Mouse (Mus musculus) liver, adult (tissue): ENCODE data around the gene Pigo.

ENCODE experiments used
- GATA4 ChIP-seq: IDR thresholded peaks from 2 replicates; pipeline ENCODE4 v1.6.1; 2014; ENCODE audit warnings: mild to moderate bottlenecking, low read length; ENCODE audit not compliant: insufficient replicate concordance

The Pigo gene

DNA sequence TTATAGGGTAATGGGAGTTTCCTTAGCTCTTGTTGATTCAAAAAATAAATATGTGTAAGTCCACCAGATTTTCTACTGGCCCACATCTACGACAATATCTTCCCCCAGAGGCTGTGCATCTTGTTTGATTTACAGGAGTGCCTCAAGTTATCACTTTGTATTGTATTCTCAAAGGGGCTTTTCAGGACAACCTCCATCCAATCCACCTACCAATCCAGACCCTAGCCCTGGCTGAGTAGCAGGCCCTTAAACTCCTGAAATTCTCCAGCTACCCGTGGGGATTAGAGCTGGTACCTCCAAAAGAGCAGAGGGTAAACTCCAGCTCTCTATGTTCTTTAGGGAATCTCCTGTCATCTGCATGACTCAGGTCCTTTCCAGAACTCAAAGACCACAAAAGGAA lies 27.6 kb downstream of the Pigo start:
- no peak for TF ChIP-seq GATA4

DNA sequence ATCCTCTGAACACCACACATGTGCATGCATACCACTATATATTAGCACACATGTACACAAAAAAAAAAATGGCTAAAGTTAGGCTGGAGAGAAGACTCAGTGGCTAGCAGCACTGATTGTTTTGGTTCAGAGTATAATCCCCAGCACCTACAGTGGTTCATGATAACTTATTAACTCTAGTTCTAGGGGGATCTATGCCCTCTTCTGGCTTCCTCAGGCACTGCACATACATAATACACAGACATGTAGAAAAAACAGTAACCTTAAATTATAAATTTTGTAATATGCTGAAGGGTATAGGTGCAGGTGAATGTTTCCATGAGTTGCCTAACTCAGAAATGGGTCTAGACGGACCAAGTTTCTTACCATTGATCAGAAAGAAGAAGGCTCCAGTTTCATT lies 37.3 kb downstream of the Pigo start:
- no peak for TF ChIP-seq GATA4

DNA sequence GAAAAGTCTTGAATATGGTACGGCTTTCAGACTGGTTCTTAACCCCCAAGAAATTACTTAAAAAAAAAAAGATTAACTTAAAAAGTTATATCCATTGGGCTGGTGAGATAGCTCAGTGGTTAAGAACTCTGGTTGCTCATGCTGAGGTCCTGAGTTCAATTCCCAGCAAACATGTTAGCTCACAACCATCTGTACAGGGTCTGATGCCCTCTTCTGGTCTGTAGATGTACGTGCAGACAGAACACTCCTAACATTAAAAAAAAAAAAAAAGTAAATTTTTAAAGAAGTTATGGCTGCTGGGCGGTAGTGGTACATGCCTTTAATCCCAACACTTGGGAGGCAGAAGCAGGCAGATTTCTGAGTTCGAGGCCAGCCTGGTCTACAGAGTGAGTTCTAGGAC lies 47.6 kb downstream of the Pigo start:
- no peak for TF ChIP-seq GATA4

DNA sequence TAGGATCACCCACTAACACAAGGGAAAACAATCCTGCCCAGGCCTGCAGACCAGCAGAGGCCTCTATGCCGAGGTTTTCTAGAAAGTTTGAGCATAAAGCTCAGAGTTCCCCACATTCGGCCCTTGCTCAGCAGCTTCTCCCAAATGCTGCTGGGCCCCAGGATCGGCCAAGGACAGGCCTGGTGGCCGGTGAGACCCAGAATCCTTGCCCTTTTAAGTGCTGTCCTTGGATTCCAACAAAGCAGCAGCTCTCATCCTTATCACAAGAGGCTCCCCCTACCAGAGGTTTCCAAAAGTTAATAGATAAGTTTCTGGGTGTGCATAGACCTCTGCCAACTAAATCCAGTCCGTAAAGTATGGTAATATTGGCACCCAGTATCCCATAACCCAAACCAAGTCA lies 51.8 kb downstream of the Pigo start:
- no peak for TF ChIP-seq GATA4

- no peak for TF ChIP-seq GATA4
Measured at GRCm38 (mm10) chr4:42972952-42973351, 52.7 kb downstream of the Pigo start.

DNA sequence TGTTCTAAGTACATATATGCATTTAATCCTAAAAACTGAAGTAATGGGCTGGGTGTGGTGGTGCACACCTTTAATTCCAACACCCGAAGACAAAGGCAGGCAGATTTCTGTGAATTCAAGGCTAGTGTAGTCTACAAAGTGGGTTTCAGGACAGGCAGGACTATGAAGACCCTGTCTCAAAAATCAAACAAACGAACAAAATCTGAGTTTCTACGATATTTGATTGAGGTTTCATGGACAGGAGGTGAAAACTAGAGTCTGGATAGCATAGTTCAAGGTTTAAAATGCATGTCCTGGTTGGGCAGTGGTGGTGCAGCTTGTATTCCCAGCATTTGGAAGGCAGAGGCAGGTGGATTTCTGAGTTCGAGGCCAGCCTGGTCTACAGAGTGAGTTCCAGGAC lies 56.3 kb downstream of the Pigo start, which contains the start of gene 1700022I11Rik:
Gene 1700022I11Rik, plus strand, starts transcription at position 301 of the 400 bp plus-strand sequence.
- no peak for TF ChIP-seq GATA4
